In the genomic region with DNA sequence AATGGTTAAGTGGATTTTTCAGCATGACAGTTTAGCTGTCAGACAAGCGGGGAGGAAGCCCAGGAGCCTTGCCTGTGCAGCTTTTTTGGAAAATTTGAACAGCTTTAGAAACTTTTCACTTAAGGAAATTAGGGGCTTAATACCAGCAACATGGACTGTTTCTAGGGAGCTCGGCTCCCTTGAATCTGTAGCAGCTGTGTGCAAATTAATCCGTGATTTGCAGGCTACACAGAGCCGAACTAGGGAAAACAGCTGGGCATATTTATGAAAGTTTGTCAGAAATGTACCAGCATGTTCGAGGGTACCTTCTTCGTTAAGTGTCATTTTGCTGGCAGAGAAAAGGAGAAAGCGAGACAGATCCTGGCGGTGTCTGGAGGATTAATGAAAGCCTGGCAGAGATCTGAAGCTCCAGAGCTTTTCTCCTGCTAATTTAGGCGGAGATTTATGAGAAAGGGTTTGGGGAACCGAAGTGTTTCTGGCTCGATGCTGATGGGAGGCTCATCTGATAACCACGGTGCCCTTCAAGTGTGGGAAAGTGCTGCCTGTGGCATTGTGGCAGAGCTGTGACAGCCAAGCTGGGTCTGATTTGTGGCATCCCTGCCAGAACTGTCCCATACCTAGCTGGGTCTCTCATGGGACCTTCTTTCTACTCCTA, we compare ENCODE assay signal across 9 mouse cellular contexts.
A peak's percentile ranks its signal among the peaks of the same experiment; 100 is the strongest.
DNase-seq lines count a peak whose midpoint lies in the region; ATAC-seq and TF ChIP-seq lines count a peak whose summit lies in the region.
"Had no signal": no experiment of that assay in that cellular context is flagged by ENCODE, and none has a peak within 500 bp of the region (broad histone marks: within the 10 kb centered on the region; RNA-seq: fewer than 3 reads in every experiment).

No protein-coding gene starts in this region.

- no peak overlapping the region for H3K4me3 ChIP-seq in heart, postnatal 0 days (ENCODE audit: low read depth, low read length)
- H3K4me3 ChIP-seq in midbrain, embryonic 14.5 days (replicated peaks; ENCODE audit: low read depth, low read length) = 0 out of 2 replicates have a peak overlapping the region, but pooled peaks have one; percentile 7
- H3K4me3 ChIP-seq: megakaryocyte, embryonic 14.5 days had no signal

- no peak for TF ChIP-seq EP300 in heart, postnatal 0 days (IDR thresholded peaks at IDR 0.05; ENCODE audit: low read depth)

- no peak overlapping the region for H3K27ac ChIP-seq in heart, postnatal 0 days (ENCODE audit: low read depth)
- peak overlapping the region; percentile 28 for H3K27ac ChIP-seq in midbrain, embryonic 14.5 days (replicated peaks; ENCODE audit: low read depth, low read length)

- peak overlapping the region; percentile 27; the same call in 1 of the 2 replicates for H3K4me2 ChIP-seq in heart, postnatal 0 days (ENCODE audit: low read depth, low read length)
- H3K4me2 ChIP-seq in midbrain, embryonic 14.5 days (ENCODE audit: low read length) = peak overlapping the region; percentile 45

- no peaks in the 10 kb centered on the region for H3K36me3 ChIP-seq in heart, postnatal 0 days (replicated peaks; ENCODE audit: control insufficient read depth, insufficient read depth, low read length)
- no peaks in the 10 kb centered on the region for H3K36me3 ChIP-seq in midbrain, embryonic 14.5 days (ENCODE audit: control insufficient read depth, insufficient read depth, low read length)

- TF ChIP-seq CTCF in heart, postnatal 0 days (IDR thresholded peaks at IDR 0.05; ENCODE audit: low read depth) = no peak

- ATAC-seq in heart, postnatal 0 days (ENCODE audit: insufficient read depth, low read depth) = no peak
- peak; percentile 75; the same call in 1 of the 2 replicates for ATAC-seq in midbrain, embryonic 14.5 days (ENCODE audit: low FRiP score, low TSS enrichment)

- H3K9ac ChIP-seq in heart, postnatal 0 days (replicated peaks; ENCODE audit: low read depth, low read length) = no peak overlapping the region
- H3K9ac ChIP-seq in midbrain, embryonic 14.5 days (replicated peaks; ENCODE audit: low read length) = no peak overlapping the region

- no peak for DNase-seq in heart, postnatal 0 days (ENCODE audit: low spot score)
- DNase-seq in heart, postnatal 4 days = no peak
- peak; percentile 27 for DNase-seq in embryo, embryonic 11 days
- peak; percentile 2 to 19 for DNase-seq in frontal cortex, postnatal 36 days (ENCODE audit: low spot score in 2 of 2)
- DNase-seq in midbrain, embryonic 14.5 days = peak; percentile 60
- DNase-seq in ovary, postnatal 10 days (ENCODE audit: low spot score) = no peak
- no peak for DNase-seq in adrenal gland, postnatal 25 days
- DNase-seq in gastrocnemius, postnatal 25 days = no peak

- H3K4me1 ChIP-seq in heart, postnatal 0 days (ENCODE audit: control insufficient read depth, insufficient read depth) = no peaks in the 10 kb centered on the region
- H3K4me1 ChIP-seq in midbrain, embryonic 14.5 days (ENCODE audit: control insufficient read depth, insufficient read depth, low read length) = peaks cover 17% of the 10 kb centered on the region; the same call in 1 of the 2 replicates
- H3K4me1 ChIP-seq: megakaryocyte, embryonic 14.5 days had no signal

- no peaks in the 10 kb centered on the region for H3K9me3 ChIP-seq in heart, postnatal 0 days (replicated peaks; ENCODE audit: control insufficient read depth, low read length)
- no peaks in the 10 kb centered on the region for H3K9me3 ChIP-seq in midbrain, embryonic 14.5 days (ENCODE audit: control insufficient read depth, low read length)

- 23% methylated on average over 12 of the region's 12 CpGs for WGBS in heart, postnatal 0 days
- 3% methylated on average over 12 of the region's 12 CpGs for WGBS in midbrain, embryonic 14.5 days

- no peaks in the 10 kb centered on the region for H3K27me3 ChIP-seq in heart, postnatal 0 days (ENCODE audit: control insufficient read depth, insufficient read depth, low read length)
- no peaks in the 10 kb centered on the region for H3K27me3 ChIP-seq in midbrain, embryonic 14.5 days (ENCODE audit: control insufficient read depth, insufficient read depth, low read length)
- H3K27me3 ChIP-seq: megakaryocyte, embryonic 14.5 days had no signal

Comparison
In these comparisons a context has a peak if more than half of its experiments do, and no peak if none do; other contexts are left out.
1. DNase-seq: peak in embryo, embryonic 11 days (single experiment), frontal cortex, postnatal 36 days (2 of 2) and midbrain, embryonic 14.5 days (single experiment); none in heart, postnatal 0 days (single experiment), heart, postnatal 4 days (single experiment), ovary, postnatal 10 days (single experiment), adrenal gland, postnatal 25 days (single experiment) and gastrocnemius, postnatal 25 days (single experiment).